Mouse (Mus musculus) fibroblast of lung, adult 2 months (primary cell): ENCODE measurements around the gene Gm20403.
A peak's percentile ranks its signal among the peaks of the same experiment; 100 is the strongest.
"Not testable (repeated sequence)": the region's sequence is repeated elsewhere in the genome, so short reads cannot be mapped to it uniquely, and the experiment has no call there.

Experiments used
- DNase-seq: peaks from one replicate; pipeline ENCODE4 v3.0.0-alpha.2; 2011; ENCODE audit warnings: low read depth

Gene Gm20403

DNA sequence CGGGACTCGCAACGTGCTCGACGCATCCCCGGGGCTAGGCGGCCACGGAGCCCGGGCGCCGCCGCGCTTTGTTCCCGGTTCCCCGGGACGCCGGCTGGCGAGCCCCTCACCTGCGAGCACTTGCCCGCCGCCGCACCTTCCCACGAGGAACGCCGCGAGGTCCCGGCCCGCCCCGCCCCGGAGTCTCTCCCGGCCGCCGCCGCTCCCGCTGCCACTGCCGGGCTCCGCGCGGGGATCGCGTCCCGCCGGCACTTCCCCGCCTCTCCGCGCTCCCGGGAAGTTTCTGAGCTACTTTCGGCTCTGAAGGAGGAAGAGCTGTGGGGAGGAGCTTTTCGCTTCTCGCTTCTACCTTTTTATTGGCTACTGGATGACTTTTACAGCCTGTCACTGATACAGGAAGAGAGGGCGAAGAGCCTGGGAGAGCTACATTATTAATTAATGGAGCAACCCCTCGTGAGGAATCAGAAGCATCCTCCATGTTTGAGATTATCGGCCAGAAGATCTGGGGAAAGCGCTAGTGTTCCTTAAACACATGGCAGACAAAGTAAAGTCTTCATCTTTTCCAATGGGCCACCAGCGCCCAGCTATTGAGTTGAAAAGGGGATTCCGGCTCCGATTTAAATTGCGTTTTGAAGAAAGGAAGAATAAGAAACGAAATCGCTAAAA lies at the start of gene Gm20403:
Gm20403 (minus strand) TSS at position 478 of the 666 bp plus-strand sequence.
- no peak for DNase-seq

DNA sequence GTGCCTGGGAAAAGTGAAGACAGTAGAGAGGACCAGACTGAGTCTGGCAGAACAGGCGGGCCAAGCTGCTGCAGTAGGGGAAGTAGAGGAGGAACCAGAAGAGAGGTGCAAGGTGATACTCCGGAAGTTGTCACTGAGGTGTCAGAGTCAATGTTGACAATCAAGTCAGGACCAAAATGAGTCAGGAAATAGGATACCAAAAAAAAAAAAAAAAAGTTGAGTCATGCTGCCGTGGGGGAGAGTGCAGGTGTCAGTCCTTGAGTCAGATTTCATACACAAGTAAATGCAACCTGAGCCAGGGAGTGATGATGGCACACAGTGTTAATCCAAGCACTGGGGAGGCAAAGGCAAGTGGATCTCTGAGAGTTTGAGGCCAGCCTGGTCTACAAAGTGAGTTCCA lies 40.8 kb upstream of the Gm20403 start:
- DNase-seq, result no peak

DNA sequence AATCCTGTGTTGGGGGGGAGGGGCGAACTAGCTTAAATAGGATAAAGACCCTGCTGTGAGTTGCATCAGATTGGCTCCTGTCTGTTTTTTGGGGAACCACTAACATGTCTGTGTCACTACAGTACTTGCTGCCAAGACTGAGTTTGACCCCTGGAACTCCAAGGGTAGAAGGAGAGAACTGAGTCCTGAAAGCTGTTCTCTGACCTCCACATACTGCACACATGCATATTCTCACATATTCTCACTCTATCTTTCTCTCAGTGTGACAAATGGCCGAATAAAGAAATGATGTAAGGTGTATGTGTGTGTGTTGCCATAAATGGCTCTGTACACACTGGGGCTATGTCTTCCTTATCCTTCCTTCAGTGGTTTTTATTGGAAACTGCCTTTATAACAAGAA lies 37.0 kb upstream of the Gm20403 start:
- no peak for DNase-seq

DNA sequence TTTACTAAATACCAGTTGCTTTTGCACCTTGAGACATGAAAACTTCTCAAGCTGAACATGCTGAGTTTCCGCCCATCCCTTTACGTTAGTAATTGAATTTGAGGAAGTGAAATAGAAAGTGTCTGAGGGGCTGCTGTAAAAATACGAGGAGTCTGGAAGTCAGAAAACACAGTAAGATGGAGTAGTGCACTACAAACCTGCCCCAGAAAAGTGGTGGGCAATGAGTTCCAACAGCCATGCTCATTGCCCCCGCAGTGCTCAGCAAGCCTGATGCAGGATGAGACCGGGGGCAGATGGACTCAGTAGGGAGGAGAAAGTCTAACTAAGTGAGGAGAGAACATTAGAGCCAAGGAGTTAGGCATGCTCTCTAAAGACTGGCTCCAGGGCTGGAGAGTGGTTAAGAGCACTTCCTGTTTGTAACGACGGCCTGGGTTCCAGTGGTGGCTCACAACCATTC lies 33.1 kb upstream of the Gm20403 start:
- no peak for DNase-seq

DNA sequence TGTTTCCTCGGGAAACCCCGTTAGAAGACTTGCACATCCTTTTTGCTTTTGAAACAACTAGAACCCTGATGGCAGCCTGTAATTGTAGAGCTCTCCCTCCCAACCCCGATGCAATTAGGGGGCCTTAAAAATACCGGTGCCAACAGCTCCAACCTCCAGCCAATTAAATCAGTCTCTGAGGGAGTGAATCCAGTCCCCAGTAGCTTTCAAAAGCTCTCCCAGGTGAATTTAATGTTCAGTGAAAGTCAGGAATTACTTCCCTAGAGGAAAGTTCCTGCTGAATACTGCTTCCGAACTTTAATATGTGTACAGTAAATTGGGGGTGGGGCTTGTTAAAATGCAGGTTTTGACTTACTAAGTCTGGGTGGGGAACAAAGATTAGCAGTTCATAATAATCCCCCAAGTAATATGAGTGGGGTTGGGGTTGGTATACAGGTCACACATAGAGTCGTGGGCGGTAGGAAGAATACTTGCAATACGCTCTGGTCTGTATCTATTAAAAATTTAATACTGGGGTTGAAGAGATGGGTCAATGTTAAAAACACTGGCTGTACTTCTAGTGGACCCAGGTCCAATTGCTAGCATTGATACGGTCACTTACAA lies 30.9 kb upstream of the Gm20403 start:
- DNase-seq, result no peak

DNA sequence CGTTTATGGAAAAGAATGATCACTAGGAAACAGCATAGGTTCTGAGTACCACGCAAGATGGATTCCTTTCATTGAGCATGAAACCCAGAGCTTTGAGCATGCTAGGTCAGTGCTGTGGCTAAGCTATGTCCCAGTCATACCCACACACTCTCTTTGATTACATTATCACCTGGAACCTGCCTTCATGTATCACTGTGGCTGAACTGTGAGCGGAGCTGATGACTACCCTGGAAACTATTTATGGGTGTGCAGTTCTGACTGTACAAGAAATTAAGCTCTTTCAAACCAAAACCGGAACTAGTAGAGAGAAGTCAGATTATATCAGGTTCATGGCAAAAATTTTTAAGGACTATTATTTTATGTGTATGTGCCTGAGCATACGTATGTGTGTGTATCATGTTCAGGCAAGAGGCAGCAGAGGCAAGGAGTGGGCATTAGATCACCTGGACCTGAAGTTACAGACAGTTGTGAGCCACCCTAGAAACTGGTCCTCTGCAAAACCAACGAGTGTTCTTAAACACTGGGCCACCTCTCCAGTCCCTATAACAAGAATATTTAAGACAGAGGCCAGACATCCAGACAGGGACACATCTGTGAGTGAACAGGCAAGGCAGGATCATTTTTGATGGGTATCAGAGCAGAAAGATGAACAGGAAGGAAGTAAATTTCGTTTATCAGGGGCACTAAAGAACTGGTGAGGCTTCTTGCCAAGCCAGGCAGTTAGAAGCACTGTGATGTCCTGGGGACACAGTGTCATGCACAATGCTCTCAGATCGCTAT lies 30.2 kb upstream of the Gm20403 start:
- peak; percentile 5 for DNase-seq

DNA sequence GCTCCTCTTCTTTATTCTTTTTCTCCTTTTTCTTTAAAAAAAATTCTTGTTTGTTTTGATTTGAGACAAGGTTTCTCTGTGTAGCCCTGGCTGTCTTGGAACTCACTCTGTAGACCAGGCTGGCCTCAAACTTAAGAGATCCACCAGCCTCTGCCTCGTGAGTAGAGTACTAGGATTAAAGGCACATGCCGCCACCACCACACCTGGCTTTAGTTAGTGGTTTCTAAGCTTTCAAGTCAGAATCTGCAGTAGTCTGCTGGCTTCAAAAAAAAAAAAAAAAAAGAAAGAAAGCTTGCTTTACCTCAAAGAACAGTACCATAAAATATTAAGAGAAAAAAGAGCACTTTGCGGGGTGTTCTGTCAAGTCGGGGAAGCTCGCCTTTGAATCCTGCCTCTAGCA lies 29.1 kb upstream of the Gm20403 start:
- DNase-seq, result no peak

DNA sequence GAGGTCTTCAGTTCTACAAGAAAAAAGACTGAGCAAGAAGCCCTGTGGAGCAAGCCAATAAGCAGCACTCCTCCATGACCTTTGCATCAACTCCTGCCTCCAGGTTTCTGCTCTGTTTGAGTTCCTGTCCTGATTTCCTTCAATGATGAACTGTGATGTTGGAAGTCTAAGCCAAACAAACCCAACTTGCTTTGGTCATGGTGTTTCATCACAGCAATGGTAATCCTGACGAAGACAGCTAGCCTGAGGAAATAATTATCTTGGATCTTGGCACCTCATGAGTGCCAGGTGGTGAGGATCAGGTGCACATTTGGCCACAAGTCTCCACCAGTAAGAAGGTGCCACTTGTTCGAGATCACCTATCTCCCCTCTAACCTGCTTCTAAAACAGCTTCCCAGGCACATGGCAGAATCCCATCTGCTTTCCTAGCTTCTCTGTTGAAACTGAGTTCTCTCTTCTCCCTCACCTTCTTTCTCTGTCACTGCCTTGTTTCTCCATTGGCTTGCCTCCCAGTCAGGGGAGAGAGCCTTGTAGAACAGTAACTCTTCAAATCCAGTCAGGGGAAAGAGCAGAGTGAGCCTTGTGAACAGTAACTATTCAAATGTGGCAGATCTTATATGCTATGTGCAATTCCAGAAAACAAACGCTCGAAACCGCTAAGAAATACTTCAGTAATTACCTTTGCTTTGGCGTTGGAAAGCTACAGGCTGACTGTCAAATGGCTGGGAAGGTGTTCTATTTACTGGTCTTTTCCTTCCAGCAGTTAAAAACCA lies 27.5 kb upstream of the Gm20403 start, which contains the start of gene Baz1a:
Baz1a (minus strand) TSS at position 723 of the 773 bp plus-strand sequence.
- DNase-seq, result no peak

DNA sequence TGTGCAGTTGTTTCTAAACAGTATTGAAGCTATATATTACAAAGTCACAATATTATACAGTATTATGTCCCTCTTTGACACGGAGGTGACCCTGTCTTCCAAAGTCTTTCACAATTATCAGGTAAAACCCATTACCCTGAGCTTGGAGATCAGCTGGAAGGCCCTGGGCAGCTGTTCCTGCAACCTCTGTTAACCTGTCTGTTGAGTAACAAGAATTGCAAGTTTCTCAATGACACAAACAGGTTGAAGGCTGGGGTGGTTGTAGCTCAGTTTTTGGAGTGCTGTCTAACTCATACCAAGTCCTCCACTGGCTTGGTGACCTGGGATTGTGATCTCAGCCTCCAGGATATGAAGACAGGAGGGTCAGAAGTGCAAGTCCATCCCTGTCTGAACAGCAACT lies 26.7 kb upstream of the Gm20403 start:
- no peak for DNase-seq

DNA sequence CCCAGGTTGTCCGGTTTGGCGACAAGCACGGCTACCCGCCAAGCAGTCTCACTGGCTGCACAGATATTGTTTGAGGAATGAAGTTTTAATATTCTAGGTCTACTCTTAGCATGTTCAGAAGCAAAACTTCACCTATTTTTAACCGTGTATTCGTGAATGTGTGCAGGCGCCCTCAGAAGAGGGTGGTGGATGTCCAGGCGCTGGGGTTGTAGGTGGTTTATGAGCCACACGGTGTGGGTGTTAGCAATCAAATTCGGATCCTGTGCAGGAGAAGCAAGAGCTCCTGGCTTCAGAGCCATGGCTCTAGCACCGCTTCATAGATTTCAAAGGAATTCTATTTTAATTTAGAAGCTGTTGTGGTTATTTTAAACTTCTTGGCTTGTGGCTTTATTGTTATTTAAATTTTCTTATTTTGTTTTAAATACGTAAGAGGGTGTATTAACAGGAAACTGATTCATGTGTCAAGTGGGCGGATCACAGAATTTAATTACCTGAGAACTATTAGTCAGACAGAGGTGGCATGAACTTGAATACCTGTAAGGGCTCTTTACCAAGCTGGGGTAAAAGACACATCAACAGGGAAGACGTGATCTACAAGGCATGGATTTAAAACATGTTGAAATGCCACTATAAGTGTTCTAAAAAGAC lies 21.2 kb upstream of the Gm20403 start:
- DNase-seq, result no peak

DNA sequence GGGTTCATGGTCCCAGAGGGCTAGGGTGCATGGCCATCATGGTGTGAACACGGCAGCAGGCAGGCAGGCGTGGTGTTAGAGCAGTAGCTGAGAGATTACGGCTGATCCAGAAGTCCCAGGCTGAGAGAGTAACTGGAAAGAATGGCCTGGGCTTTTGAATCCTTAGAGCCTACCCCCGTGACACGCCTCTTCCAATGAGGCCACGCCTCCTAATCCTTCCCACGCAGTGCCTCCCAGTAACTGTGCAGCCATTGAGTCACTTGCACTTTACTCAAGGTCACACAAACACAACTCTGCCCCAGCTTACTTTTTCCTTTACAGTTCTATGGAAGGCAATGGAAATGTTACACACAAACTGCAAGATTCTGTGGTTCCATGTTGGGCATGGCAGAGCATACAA lies 19.7 kb upstream of the Gm20403 start:
- DNase-seq, result no peak

DNA sequence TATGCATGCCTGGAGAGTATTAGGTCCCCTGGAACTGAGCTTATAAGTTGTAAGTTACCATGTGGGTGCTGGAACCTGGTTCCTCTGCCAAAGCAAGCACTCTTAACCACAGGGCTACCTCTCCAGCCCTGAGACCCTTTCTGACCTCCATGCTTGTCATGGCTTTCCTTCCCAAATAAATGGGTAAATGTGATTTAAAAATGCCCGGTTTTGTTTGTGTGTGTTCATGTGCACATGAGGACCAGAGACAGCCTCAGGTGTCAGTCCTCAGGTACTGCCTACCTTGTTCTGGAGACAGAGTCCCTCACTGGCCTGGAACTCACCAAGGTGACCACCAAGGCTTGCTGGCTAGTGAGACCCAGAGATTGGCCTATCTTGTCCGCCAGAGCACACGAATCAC lies 18.1 kb upstream of the Gm20403 start:
- no peak for DNase-seq

DNA sequence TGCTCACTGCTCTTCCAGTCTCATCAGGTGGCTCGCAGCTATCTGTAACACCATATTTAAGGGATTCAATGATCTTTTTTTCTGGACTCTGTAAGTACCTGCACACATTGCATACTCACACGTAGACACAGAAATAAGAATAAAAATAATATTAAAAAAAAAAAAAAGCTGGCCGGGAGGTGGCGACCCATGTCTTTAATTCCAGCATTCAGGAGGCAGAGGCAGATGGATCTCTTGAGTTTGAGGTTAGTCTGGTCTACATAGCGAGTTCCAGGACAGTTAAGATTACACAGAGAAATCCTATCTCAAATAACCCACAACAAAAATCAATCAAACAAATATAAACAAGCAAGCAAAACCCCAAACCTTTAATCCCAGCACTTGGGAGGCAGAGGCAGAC lies 17.5 kb upstream of the Gm20403 start:
- DNase-seq, result no peak

DNA sequence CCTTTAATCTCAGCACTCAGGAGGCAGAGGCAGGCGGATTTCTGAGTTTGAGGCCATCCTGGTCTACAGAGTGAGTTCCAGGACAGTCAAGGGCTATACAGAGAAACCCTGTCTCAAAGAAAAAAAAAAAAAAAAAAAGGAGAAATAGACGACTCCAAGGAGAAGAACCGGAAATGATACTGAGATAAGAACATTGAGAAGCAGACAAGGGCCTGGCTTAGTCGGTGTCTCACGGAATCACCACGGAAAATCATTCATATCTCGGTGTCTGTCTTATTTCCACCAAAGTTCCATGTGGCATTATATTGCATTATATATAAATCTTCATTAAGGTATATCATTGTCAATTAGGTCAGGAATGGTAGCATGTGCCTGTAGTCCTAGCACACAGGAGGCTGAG lies 16.2 kb upstream of the Gm20403 start:
- not testable (repeated sequence) for DNase-seq

DNA sequence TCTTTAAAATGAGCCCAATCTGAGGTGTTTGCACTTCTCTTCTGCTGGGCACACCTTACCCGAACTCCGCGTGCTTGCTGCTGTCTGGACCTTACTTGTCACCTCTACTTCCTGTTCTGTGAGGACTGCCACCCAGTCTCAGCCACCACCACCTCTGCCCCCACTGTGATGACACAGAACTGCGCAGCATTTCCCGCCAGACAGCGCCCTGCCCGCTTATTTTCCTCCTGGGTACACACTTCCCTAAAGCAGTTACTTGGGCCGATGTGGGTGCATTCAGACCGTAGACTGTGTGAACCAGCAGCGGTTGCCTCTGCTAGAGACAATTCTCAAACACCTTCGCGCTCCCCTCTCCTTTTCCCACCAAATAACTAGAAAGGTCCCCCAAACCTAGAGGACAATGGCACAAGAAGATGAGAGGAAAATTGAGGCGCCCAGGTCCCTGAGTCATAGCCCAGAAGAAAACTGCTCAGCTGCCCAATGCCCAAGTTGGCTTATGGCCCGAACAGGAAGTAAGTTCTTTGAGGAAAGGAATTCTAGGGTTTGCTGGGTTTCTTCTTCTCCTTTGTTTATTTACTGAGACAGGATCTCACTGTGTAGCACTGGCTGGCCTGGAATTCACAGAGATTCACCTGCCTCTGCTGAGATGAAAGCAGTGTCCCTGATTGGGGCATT lies 12.8 kb upstream of the Gm20403 start:
- DNase-seq, result no peak

DNA sequence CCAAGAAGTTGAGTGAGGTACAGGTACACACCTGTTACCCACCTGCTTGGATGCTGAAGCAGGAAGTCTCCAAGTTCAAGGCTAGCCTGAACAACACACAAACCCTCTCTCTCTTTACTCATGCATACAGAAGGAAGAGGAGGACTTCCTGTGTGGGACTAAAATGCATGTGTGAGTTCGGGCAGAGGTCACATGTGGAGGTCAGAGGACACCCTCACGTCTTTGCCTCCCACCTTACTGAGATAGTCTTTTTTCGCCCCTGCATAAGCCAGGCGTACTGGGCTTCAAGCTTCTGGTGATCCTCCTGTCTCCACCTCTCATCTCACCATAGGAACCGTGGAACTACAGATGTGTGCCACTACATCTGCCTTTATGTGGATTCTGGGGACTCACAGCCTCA lies 12.1 kb upstream of the Gm20403 start:
- DNase-seq, result no peak

DNA sequence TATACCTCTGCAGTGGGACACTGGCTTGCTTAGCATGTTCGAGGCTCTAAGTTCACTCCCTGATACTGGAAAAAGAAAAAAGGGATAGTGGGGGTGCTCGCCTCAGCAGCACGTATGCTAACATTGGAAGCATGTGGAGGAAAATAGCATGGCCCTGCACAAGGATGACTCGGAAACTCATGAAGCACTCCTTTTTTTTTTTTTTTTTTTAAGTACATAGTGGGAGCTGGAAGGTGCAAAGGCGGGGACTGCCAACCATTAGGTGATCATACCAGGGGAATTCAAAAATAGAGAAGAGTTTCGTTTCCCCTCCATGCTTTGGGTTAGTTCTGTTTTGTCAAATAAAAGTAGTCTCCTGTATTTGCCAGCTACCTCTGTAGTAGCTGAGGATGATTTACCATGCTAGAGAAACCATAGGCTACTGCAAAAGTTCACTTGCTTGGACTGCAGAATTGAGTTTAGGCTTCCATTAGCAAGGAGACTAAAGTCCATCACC lies 10.7 kb upstream of the Gm20403 start:
- DNase-seq, result no peak

DNA sequence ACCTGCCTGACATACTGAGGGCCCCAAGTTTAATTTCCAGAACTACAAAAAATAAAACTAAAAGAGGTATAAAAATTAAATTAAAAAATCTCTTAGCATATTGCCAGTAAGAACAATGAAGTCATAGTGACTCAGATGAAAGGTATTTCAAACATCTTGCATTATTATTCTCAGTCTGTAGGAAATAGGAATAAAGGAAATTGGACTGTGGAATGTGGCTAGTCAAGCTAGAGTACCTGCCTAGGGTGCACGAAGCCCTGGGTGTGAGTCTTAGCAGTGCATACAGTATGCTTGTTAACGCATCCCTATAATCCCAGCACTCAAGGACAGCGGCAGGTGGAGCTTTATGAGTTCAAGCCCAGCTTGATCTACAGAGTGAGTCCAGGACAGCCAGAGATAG lies 9.6 kb upstream of the Gm20403 start:
- DNase-seq, result no peak

DNA sequence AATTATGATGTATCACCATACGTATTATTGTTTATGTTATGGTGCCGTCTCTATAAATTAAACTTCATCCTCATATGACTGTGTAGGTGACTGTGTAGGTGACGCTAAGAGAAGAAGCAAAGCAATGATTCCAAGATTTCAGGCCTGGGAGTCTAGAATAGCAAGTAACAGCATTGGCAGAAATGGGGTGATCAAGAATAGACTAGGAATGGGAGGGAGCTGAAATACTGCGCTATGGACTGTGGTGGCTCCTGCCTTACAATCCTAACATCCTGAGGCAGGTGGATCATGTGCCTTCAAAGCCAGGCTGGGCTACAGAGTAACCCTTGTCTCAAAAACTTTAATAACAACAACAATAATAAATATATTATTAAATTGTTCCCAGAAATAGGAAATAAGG lies 8.1 kb upstream of the Gm20403 start:
- DNase-seq, result no peak

DNA sequence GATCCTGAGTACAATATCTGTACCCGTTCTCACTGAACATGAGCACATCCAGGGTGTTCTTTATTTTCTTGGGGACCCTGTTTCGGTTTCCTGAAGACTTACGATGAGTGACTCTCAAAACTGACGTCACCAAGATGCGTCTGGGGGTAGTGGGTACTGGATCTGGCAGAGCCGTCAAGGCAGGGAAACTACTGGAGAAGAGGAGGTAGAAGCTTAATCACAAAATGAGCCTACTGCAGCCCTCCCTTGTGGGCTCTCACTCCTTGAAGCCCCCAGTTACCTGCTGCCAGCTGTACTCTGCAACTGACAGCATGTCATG lies 7.7 kb upstream of the Gm20403 start:
- no peak for DNase-seq
